Mouse (Mus musculus): Measurements from ENCODE around the gene Slco4a1.

Slco4a1 gene

GRCm38 (mm10) chr2:180508455-180509115, 52.5 kb downstream of the Slco4a1 start:
- WGBS, result 81% methylated on average over 14 of the region's 14 CpGs

DNA sequence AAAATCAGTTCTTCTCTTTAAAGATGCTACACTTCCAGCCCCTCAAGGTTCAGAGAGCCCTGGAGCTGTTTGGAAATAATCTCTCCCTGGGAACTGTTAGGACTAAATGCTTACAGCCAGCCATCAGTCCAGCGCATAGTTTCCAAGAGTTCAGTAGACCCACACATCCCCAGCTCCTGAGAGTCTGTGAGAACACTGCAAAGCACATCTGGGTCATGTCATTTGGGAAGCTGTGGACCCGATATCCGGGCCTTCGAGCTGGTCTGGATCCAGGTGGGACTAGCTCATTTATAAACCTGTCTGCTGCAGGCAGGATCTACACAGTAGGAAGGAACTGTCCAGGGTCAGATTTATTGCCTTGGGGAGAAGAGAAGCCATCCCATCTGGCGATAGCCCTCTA, 54.8 kb downstream of the Slco4a1 start:
- WGBS, result 95% methylated on average over 5 of the region's 5 CpGs

- 80% methylated on average over 13 of the region's 13 CpGs for WGBS
Observed at GRCm38 (mm10) chr2:180511875-180512661, 56.0 kb downstream of the Slco4a1 start.

DNA sequence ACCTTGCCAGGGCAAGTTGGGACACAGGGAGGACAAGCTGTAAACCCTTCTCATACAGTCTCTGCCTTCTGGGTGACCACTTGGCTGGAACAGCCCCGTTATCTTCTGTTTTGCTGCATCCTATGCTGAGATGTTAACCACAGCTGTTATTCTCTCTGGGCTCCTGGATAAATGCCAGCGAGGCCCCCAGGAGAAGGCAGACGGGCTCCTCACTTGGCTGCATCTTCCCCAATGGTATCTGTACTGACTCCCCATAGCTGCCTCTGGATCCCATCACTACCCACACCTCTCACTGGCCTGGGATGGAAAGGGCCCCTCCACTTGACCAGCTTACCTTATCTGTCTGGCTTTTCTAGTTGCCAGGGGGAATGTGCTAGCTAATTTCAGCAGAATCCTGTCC, 57.0 kb downstream of the Slco4a1 start:
- 76% methylated on average over 3 of the region's 3 CpGs for whole genome bisulfite sequencing

GRCm38 (mm10) chr2:180513835-180514234, 57.8 kb downstream of the Slco4a1 start:
- 74% methylated on average over 4 of the region's 4 CpGs for WGBS

- 71% methylated on average over 5 of the region's 5 CpGs for WGBS
Observed at GRCm38 (mm10) chr2:180521437-180522221, 65.6 kb downstream of the Slco4a1 start.

GRCm38 (mm10) chr2:180522825-180523224, 66.8 kb downstream of the Slco4a1 start:
- 84% methylated on average over 4 of the region's 4 CpGs for WGBS

Measured in cerebral cortex, adult 2 months (tissue).